In the genomic region with DNA sequence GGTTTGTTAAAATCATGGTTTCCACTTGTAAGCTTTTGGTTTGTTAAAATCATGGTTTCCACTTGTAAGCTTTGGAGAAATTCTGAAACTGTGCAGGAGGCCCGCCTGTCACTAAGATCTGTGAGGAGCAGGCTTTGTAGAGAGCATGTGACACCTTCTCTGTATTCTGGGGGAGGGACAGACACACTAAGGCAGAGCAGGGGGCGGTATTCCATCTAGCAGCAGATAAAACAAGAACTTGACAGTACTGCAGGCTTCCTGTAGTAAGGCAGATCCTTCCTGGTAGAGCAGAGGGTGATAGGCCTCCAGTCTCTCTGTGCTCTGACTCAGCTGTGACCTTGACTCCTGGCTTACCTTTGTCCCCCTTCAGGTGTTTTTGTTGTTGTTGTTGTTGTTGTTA, we compare ENCODE assay signal across 24 mouse cellular contexts. TPM values are rescaled to one million over a fixed set of nuclear protein-coding genes. Genes with fewer than 3 reads are reported as not detected.
DNase-seq lines count a peak whose midpoint lies in the region; ATAC-seq and TF ChIP-seq lines count a peak whose summit lies in the region.
"Had no signal": no experiment of that assay in that cellular context is flagged by ENCODE, and none has a peak within 500 bp of the region (broad histone marks: within the 10 kb centered on the region; RNA-seq: fewer than 3 reads in every experiment).

No protein-coding gene starts in this region.

- peak; percentile 33 for DNase-seq in CD4-positive, CD25-positive, alpha-beta regulatory T cell, adult 2 months (ENCODE audit: low read depth, low spot score)
- DNase-seq in MEL (ENCODE audit: low read depth, low spot score), result peak; percentile 24
- peak; percentile 51 for DNase-seq in thymus, postnatal 25 days
- no peak for DNase-seq in left cerebral cortex, adult 9 months (ENCODE audit: low spot score in 2 of 2)
- no peak for DNase-seq in left cerebral cortex, postnatal 10 days (ENCODE audit: extremely low spot score in 1 of 2, low spot score in 2 of 2)
- DNase-seq in adrenal gland, postnatal 14 days, result no peak
- DNase-seq: cerebellum, adult 8-10 months; gastrocnemius, postnatal 36 days; layer of hippocampus, postnatal 36 days; midbrain, embryonic 14.5 days; right cerebral cortex, postnatal 25 days had no signal

- TF ChIP-seq RAD21 in MEL (IDR thresholded peaks at IDR 0.05; ENCODE audit: low read depth, low read length), result no peak

- no peaks in the 10 kb centered on the region for H3K79me2 ChIP-seq in MEL (ENCODE audit: control insufficient read depth, insufficient read depth, low read length, poor library complexity)

- no peak overlapping the region for H3K27ac ChIP-seq in MEL (ENCODE audit: control insufficient read depth, low read depth, low read length)
- H3K27ac ChIP-seq: forebrain, embryonic 12.5 days; hindbrain, embryonic 14.5 days; intestine, embryonic 15.5 days; kidney, embryonic 15.5 days; limb, embryonic 15.5 days; liver, embryonic 15.5 days; neural tube, embryonic 15.5 days; stomach, postnatal 0 days had no signal

- intact Hi-C loops in left cerebral cortex, postnatal 10 days (cut with DNase I), result no loop called here

- H3K4me3 ChIP-seq in MEL (ENCODE audit: control insufficient read depth in 1 of 2, insufficient read depth in 1 of 2, low read depth in 2 of 2, low read length in 2 of 2), result no peak overlapping the region
- H3K4me3 ChIP-seq: forebrain, embryonic 12.5 days; heart, embryonic 12.5 days; intestine, embryonic 15.5 days; kidney, embryonic 15.5 days; limb, embryonic 15.5 days; liver, embryonic 15.5 days; myocyte; neural tube, embryonic 15.5 days had no signal

- peaks cover 0 to 5% of the 10 kb centered on the region in 2 experiments; a peak in 3 of 4 replicates for H3K27me3 ChIP-seq in MEL (ENCODE audit: control insufficient read depth in 1 of 2, insufficient read depth in 2 of 2, low read length in 2 of 2)
- H3K27me3 ChIP-seq: forebrain, embryonic 12.5 days; heart, embryonic 12.5 days; intestine, embryonic 15.5 days; kidney, embryonic 15.5 days; neural tube, embryonic 15.5 days had no signal

- H3K9ac ChIP-seq in MEL (ENCODE audit: control insufficient read depth, low read depth, low read length, poor library complexity, severe bottlenecking), result no peak overlapping the region
- H3K9ac ChIP-seq: forebrain, embryonic 12.5 days; heart, embryonic 12.5 days; hindbrain, embryonic 14.5 days; intestine, embryonic 15.5 days; kidney, embryonic 15.5 days; limb, embryonic 15.5 days; liver, embryonic 15.5 days; neural tube, embryonic 15.5 days had no signal

- H3K4me1 ChIP-seq in MEL (ENCODE audit: control insufficient read depth in 1 of 2, insufficient read depth in 2 of 2, low read length in 2 of 2), result no peaks in the 10 kb centered on the region
- H3K4me1 ChIP-seq: forebrain, embryonic 12.5 days; intestine, embryonic 15.5 days; kidney, embryonic 15.5 days; limb, embryonic 15.5 days; liver, embryonic 15.5 days had no signal

- TF ChIP-seq EP300 in MEL (IDR thresholded peaks at IDR 0.05; ENCODE audit: low read depth in 1 of 2, low read length in 2 of 2), result no peak

- no peak for TF ChIP-seq POLR2A in MEL (IDR thresholded peaks at IDR 0.05; ENCODE audit: control insufficient read depth in 1 of 2, insufficient read depth in 1 of 2, low read depth in 1 of 2, low read length in 2 of 2, poor library complexity in 1 of 2)

- no peaks in the 10 kb centered on the region for H3K9me3 ChIP-seq in MEL (replicated peaks; ENCODE audit: insufficient read depth, low read length)
- H3K9me3 ChIP-seq: forebrain, embryonic 12.5 days; heart, embryonic 12.5 days; intestine, embryonic 15.5 days; kidney, embryonic 15.5 days; limb, embryonic 15.5 days; liver, embryonic 15.5 days; neural tube, embryonic 15.5 days had no signal

- TF ChIP-seq CTCF in MEL (IDR thresholded peaks at IDR 0.05 in 2 of 3, conservative IDR thresholded peaks at IDR 0.05 in 1 of 3; ENCODE audit: control insufficient read depth in 1 of 3, insufficient read depth in 1 of 3, low read depth in 2 of 3, low read length in 3 of 3, poor library complexity in 1 of 3, severe bottlenecking in 1 of 3), result no peak

- no peaks in the 10 kb centered on the region for H3K36me3 ChIP-seq in MEL (ENCODE audit: control insufficient read depth in 1 of 2, insufficient read depth in 2 of 2, low read length in 2 of 2)
- H3K36me3 ChIP-seq: forebrain, embryonic 12.5 days; heart, embryonic 12.5 days; intestine, embryonic 15.5 days; kidney, embryonic 15.5 days; limb, embryonic 15.5 days; liver, embryonic 15.5 days; neural tube, embryonic 15.5 days had no signal

- ATAC-seq in CD4-positive, CD25-positive, alpha-beta regulatory T cell, adult 4 months, result no peak
- peak; percentile 68 for ATAC-seq in megakaryocyte progenitor cell, adult 5-6 weeks (replicated peaks; ENCODE audit: poor library complexity)
- ATAC-seq: intestine, embryonic 15.5 days; lung, postnatal 0 days had no signal

TF ChIP-seq in MEL, 35 proteins besides CTCF, POLR2A, EP300 and RAD21:
- TF ChIP-seq POLR2AphosphoS5 (IDR thresholded peaks at IDR 0.05; ENCODE audit: borderline replicate concordance, low read depth, low read length), result no peak
- TF ChIP-seq GATA1 (IDR thresholded peaks at IDR 0.05; ENCODE audit: low read depth, low read length), result no peak
- TF ChIP-seq NELFE (IDR thresholded peaks at IDR 0.05; ENCODE audit: low read depth, low read length), result no peak
- no peak for TF ChIP-seq USF2 (IDR thresholded peaks at IDR 0.05; ENCODE audit: borderline replicate concordance in 1 of 2, insufficient read depth in 1 of 2, low read depth in 1 of 2, low read length in 2 of 2)
- no peak for TF ChIP-seq CHD2 (IDR thresholded peaks at IDR 0.05; ENCODE audit: low read length)
- TF ChIP-seq ETS1 (IDR thresholded peaks at IDR 0.05; ENCODE audit: low read depth, low read length), result no peak
- no peak for TF ChIP-seq HCFC1 (IDR thresholded peaks at IDR 0.05; ENCODE audit: low read depth, low read length)
- TF ChIP-seq POLR2AphosphoS2 (IDR thresholded peaks at IDR 0.05; ENCODE audit: low read length), result no peak
- no peak for TF ChIP-seq USF1 (IDR thresholded peaks at IDR 0.05; ENCODE audit: low read depth, low read length)
- TF ChIP-seq ZKSCAN1 (IDR thresholded peaks at IDR 0.05; ENCODE audit: low read depth, low read length), result no peak
- no peak for TF ChIP-seq MAX (IDR thresholded peaks at IDR 0.05; ENCODE audit: low read length)
- TF ChIP-seq TCF12 (IDR thresholded peaks at IDR 0.05; ENCODE audit: low read depth, low read length), result no peak
- TF ChIP-seq JUND (IDR thresholded peaks at IDR 0.05; ENCODE audit: low read depth, low read length), result no peak
- no peak for TF ChIP-seq BHLHE40 (IDR thresholded peaks at IDR 0.05; ENCODE audit: borderline replicate concordance, low read depth, low read length)
- no peak for TF ChIP-seq ZNF384 (IDR thresholded peaks at IDR 0.05; ENCODE audit: low read depth, low read length)
- no peak for TF ChIP-seq KAT2A (conservative IDR thresholded peaks at IDR 0.05; ENCODE audit: low read depth, low read length)
- no peak for TF ChIP-seq ZC3H11A (IDR thresholded peaks at IDR 0.05; ENCODE audit: low read depth, low read length)
- TF ChIP-seq CHD1 (IDR thresholded peaks at IDR 0.05; ENCODE audit: low read depth, low read length), result no peak

RNA-seq across cellular contexts. Expression of a gene that starts 47.6 kb away (rescaled TPM):
- polyA plus RNA-seq in CD4-positive, CD25-positive, alpha-beta regulatory T cell, adult 4 months (2017; shearing (Covaris generic)), result 10 to 100 TPM; 29.9 to 45.3 TPM
- total RNA-seq in MEL (2012; rRNA removed), result 5.4 and 6.1 TPM in 2 replicates
- polyA plus RNA-seq in MEL (2012; ENCODE audit: insufficient read depth in 1 of 2, insufficient read length in 2 of 2, low read depth in 1 of 2, low replicate concordance in 2 of 2, missing spikeins in 1 of 2), result 10 to 100 TPM in 1 of 2 experiments, not detected in 1; 10.7 TPM
- 30.0 and 30.7 TPM in 2 replicates for total RNA-seq in megakaryocyte progenitor cell, adult 5-6 weeks (2015)
- 19.2 and 19.8 TPM in 2 replicates for total RNA-seq in megakaryocyte progenitor cell, adult 5-6 weeks (2017)
- 10 to 100 TPM; 42.1 to 42.7 TPM for total RNA-seq in left cerebral cortex, postnatal 10 days (2021)
- 24.1 and 24.5 TPM in 2 replicates for total RNA-seq in adrenal gland, postnatal 14 days (2021)

Comparison
In these comparisons a context has a peak if more than half of its experiments do, and no peak if none do; other contexts are left out.
1. DNase-seq: peak in CD4-positive, CD25-positive, alpha-beta regulatory T cell, adult 2 months (single experiment), MEL (single experiment) and thymus, postnatal 25 days (single experiment); none in left cerebral cortex, adult 9 months (0 of 2), left cerebral cortex, postnatal 10 days (0 of 2) and adrenal gland, postnatal 14 days (single experiment).